Mouse (Mus musculus): ENCODE data around the gene Fat3. TPM values are rescaled to one million over a fixed set of nuclear protein-coding genes. Genes with fewer than 3 reads are reported as not detected.

The Fat3 gene
- total RNA-seq, 1 experiment, result 0.58 TPM

GRCm38 (mm10) chr9:16342577-16342976, 158.5 kb downstream of the Fat3 start:
- Histone ChIP-seq H3K27ac (ENCODE audit: insufficient read depth, low read depth, low read length, poor library complexity, severe bottlenecking) (no peak overlapping the region), H3K9me3 (ENCODE audit: control insufficient read depth, insufficient read depth, low read depth, low read length) (no peaks in the 10 kb centered on the region), H3K36me3 (ENCODE audit: control insufficient read depth, insufficient read depth, low read length, poor library complexity, severe bottlenecking) (no peaks in the 10 kb centered on the region), H3K4me3 (ENCODE audit: insufficient read depth in 1 of 2, low read depth in 1 of 2, low read length in 2 of 2, poor library complexity in 1 of 2, severe bottlenecking in 1 of 2) (no peak overlapping the region), H3K9ac (ENCODE audit: insufficient read depth, low read depth, low read length, poor library complexity, severe bottlenecking) (no peak overlapping the region), H3K4me1 (ENCODE audit: control insufficient read depth in 2 of 2, insufficient read depth in 2 of 2, low read length in 2 of 2, poor library complexity in 1 of 2) (no peaks in the 10 kb centered on the region)
- in situ Hi-C loops (cut with MboI; ENCODE audit: low sequenced_read_pairs in 2 of 2, unreplicated experiment in 2 of 2), result no loop called here
- no peak for DNase-seq (ENCODE audit: low read depth, low spot score)
- TF ChIP-seq ZNF384 (IDR thresholded peaks at IDR 0.05; ENCODE audit: low read depth, low read length) (no peak), ZC3H11A (IDR thresholded peaks at IDR 0.05; ENCODE audit: borderline replicate concordance, low read depth, low read length) (no peak), HCFC1 (IDR thresholded peaks at IDR 0.05; ENCODE audit: borderline replicate concordance, insufficient read depth, low read length) (no peak), MAFK (IDR thresholded peaks at IDR 0.05; ENCODE audit: insufficient read depth, low read depth, low read length) (no peak), CHD2 (IDR thresholded peaks at IDR 0.05; ENCODE audit: low read depth, low read length) (no peak)

GRCm38 (mm10) chr9:16330290-16330984, 170.6 kb downstream of the Fat3 start:
- in situ Hi-C loops (cut with MboI; ENCODE audit: low sequenced_read_pairs in 2 of 2, unreplicated experiment in 2 of 2), result no loop called here
- DNase-seq (ENCODE audit: low read depth, low spot score), result no peak
- TF ChIP-seq HCFC1 (IDR thresholded peaks at IDR 0.05; ENCODE audit: borderline replicate concordance, insufficient read depth, low read length) (no peak), ZNF384 (IDR thresholded peaks at IDR 0.05; ENCODE audit: low read depth, low read length) (no peak), MAFK (IDR thresholded peaks at IDR 0.05; ENCODE audit: insufficient read depth, low read depth, low read length) (no peak), ZC3H11A (IDR thresholded peaks at IDR 0.05; ENCODE audit: borderline replicate concordance, low read depth, low read length) (no peak)
- no peak overlapping the region for H3K27ac ChIP-seq (ENCODE audit: insufficient read depth, low read depth, low read length, poor library complexity, severe bottlenecking)
- no peak overlapping the region for H3K4me3 ChIP-seq (ENCODE audit: insufficient read depth in 1 of 2, low read depth in 1 of 2, low read length in 2 of 2, poor library complexity in 1 of 2, severe bottlenecking in 1 of 2)
- H3K9ac ChIP-seq (ENCODE audit: insufficient read depth, low read depth, low read length, poor library complexity, severe bottlenecking), result no peak overlapping the region
- H3K36me3 ChIP-seq (ENCODE audit: control insufficient read depth, insufficient read depth, low read length, poor library complexity, severe bottlenecking), result no peaks in the 10 kb centered on the region
- no peaks in the 10 kb centered on the region for H3K4me1 ChIP-seq (ENCODE audit: control insufficient read depth in 2 of 2, insufficient read depth in 2 of 2, low read length in 2 of 2, poor library complexity in 1 of 2)
- no peaks in the 10 kb centered on the region for H3K9me3 ChIP-seq (ENCODE audit: control insufficient read depth, insufficient read depth, low read depth, low read length)

- no peak overlapping the region for H3K9ac ChIP-seq (ENCODE audit: insufficient read depth, low read depth, low read length, poor library complexity, severe bottlenecking)
- no peaks in the 10 kb centered on the region for H3K9me3 ChIP-seq (ENCODE audit: control insufficient read depth, insufficient read depth, low read depth, low read length)
- H3K4me1 ChIP-seq (ENCODE audit: control insufficient read depth in 2 of 2, insufficient read depth in 2 of 2, low read length in 2 of 2, poor library complexity in 1 of 2), result peaks cover 0 to 2% of the 10 kb centered on the region in 2 experiments; a peak in 1 of 4 replicates
- H3K27ac ChIP-seq (ENCODE audit: insufficient read depth, low read depth, low read length, poor library complexity, severe bottlenecking), result no peak overlapping the region
- H3K36me3 ChIP-seq (ENCODE audit: control insufficient read depth, insufficient read depth, low read length, poor library complexity, severe bottlenecking), result no peaks in the 10 kb centered on the region
- TF ChIP-seq HCFC1 (IDR thresholded peaks at IDR 0.05; ENCODE audit: borderline replicate concordance, insufficient read depth, low read length) (no peak), MAFK (IDR thresholded peaks at IDR 0.05; ENCODE audit: insufficient read depth, low read depth, low read length) (no peak), CHD2 (IDR thresholded peaks at IDR 0.05; ENCODE audit: low read depth, low read length) (no peak), ZC3H11A (IDR thresholded peaks at IDR 0.05; ENCODE audit: borderline replicate concordance, low read depth, low read length) (no peak), ZNF384 (IDR thresholded peaks at IDR 0.05; ENCODE audit: low read depth, low read length) (no peak)
- DNase-seq (ENCODE audit: low read depth, low spot score), result no peak
- in situ Hi-C loops (cut with MboI; ENCODE audit: low sequenced_read_pairs in 2 of 2, unreplicated experiment in 2 of 2), result no loop called here
- no peak overlapping the region for H3K4me3 ChIP-seq (ENCODE audit: insufficient read depth in 1 of 2, low read depth in 1 of 2, low read length in 2 of 2, poor library complexity in 1 of 2, severe bottlenecking in 1 of 2)
Observed at GRCm38 (mm10) chr9:16318957-16319356, 182.1 kb downstream of the Fat3 start.

GRCm38 (mm10) chr9:16312599-16313197, 188.4 kb downstream of the Fat3 start:
- Histone ChIP-seq H3K27ac (ENCODE audit: insufficient read depth, low read depth, low read length, poor library complexity, severe bottlenecking) (no peak overlapping the region), H3K9ac (ENCODE audit: insufficient read depth, low read depth, low read length, poor library complexity, severe bottlenecking) (no peak overlapping the region), H3K36me3 (ENCODE audit: control insufficient read depth, insufficient read depth, low read length, poor library complexity, severe bottlenecking) (no peaks in the 10 kb centered on the region), H3K4me3 (ENCODE audit: insufficient read depth in 1 of 2, low read depth in 1 of 2, low read length in 2 of 2, poor library complexity in 1 of 2, severe bottlenecking in 1 of 2) (no peak overlapping the region), H3K9me3 (ENCODE audit: control insufficient read depth, insufficient read depth, low read depth, low read length) (no peaks in the 10 kb centered on the region), H3K4me1 (ENCODE audit: control insufficient read depth in 2 of 2, insufficient read depth in 2 of 2, low read length in 2 of 2, poor library complexity in 1 of 2) (peaks cover 0 to 2% of the 10 kb centered on the region in 2 experiments; a peak in 1 of 4 replicates)
- DNase-seq (ENCODE audit: low read depth, low spot score), result no peak
- in situ Hi-C loops (cut with MboI; ENCODE audit: low sequenced_read_pairs in 2 of 2, unreplicated experiment in 2 of 2), result no loop called here
- TF ChIP-seq MAFK (IDR thresholded peaks at IDR 0.05; ENCODE audit: insufficient read depth, low read depth, low read length), result no peak
- no peak for TF ChIP-seq ZC3H11A (IDR thresholded peaks at IDR 0.05; ENCODE audit: borderline replicate concordance, low read depth, low read length)
- TF ChIP-seq HCFC1 (IDR thresholded peaks at IDR 0.05; ENCODE audit: borderline replicate concordance, insufficient read depth, low read length), result no peak
- TF ChIP-seq CHD2 (IDR thresholded peaks at IDR 0.05; ENCODE audit: low read depth, low read length), result no peak
- no peak for TF ChIP-seq ZNF384 (IDR thresholded peaks at IDR 0.05; ENCODE audit: low read depth, low read length)

Data from ES-E14 (cell line).